Mouse (Mus musculus) Patski (cell line): ENCODE measurements around the gene Ing1. TPM values are rescaled to one million over a fixed set of nuclear protein-coding genes. Genes with fewer than 3 reads are reported as not detected.

Experiments used
- ATAC-seq: fragments of 100-300 bp; one replicate; pipeline ENCODE4 v1.8.0; 2021
- CTCF ChIA-PET: fragments of 350-600 bp; sonication (Branson Sonifier 250); formaldehyde crosslinking; loops from one replicate; lab custom pipeline; 2022; ENCODE audit warnings: inconsistent platforms; lab: Charles Lee
- POLR2A ChIA-PET: fragments of 350-600 bp; sonication (Branson Sonifier 250); formaldehyde crosslinking; loops from one replicate; lab custom pipeline; 2022; ENCODE audit warnings: antibody characterized with exemption, inconsistent platforms; lab: Charles Lee
- DNase-seq: peaks from one replicate; pipeline ENCODE4 v3.0.0-alpha.2; 2011; ENCODE audit warnings: low read depth, low spot score
- H3K27me3 ChIP-seq: fragments of 371-371 bp; one replicate; pipeline ENCODE4 v1.5.1; 2021
- CTCF ChIP-seq: fragments of 100-300 bp; IDR thresholded peaks from one replicate; pipeline ENCODE4 v1.5.1; 2021
- in situ Hi-C: fragments of 300-500 bp; cut with MboI; formaldehyde crosslinking; loops from 3 replicates; pipeline ENCODE4 v1.11.1; 2018; ENCODE audit warnings: low pct_unique_long_range_greater_than_20kb, mixed read lengths
- polyA plus RNA-seq: library from polyadenylated mRNA; unstranded; gene quantifications from one replicate; pipeline ENCODE4 v1.2.3, GENCODE M21; 2021

The Ing1 gene
- 71.3 TPM for polyA plus RNA-seq

DNA sequence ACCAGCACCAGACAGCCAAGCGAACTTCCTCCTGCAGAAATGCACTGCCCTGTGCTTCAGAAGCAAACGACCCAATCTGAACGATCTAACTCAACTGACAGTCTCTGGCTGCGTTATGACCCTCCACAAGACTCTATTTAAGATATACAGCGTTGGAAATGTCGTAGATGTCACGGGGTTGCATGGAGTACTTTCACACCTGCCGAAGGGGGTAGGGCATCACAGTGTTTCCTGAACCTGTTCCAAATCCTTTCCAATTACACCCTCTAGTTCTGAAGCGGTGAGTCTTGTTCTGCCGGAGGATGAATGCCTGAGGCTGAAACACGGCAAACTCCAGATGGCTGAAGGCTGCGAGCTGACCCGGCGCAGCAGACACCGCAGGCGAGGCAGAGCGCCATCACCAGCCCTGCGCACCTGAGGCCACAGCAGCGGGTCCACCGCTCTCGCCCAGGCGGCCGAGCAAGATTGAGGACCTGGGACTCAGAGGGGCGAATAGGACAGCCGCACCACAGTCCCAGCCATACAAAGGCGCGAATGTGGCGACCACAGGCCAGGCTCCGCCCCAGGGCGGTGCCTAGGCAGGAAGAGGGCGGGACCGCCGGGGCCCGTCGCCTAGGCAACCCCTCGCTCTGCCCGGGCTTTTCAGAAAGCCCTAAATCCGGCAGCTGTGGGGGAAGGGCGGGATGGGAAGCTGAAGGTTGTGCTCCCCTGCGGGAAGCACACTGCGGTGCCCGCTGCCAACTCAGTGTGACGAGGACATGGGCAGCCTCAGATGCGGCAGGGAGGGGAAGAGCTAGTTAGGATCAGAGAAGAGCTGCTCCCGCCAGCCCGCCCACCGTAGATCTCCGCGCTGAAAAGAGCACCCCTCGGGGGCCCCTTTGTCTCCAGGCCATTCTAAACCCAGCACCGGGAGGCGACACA, at the start of gene Ing1:
Gene Ing1 (plus strand): TSS at position 773 of the 921 bp plus-strand sequence.
- CTCF ChIA-PET: interaction anchor here (1.5 kb wide), 1 partner anchor 47 kb away, joined by 4 read pairs; no protein-coding TSS in a partner anchor
- in situ Hi-C loops: loop anchor here (5.0 kb wide), 1 partner anchor 142 kb away; no protein-coding TSS in a partner anchor
- peak; percentile 53 for ATAC-seq

DNA sequence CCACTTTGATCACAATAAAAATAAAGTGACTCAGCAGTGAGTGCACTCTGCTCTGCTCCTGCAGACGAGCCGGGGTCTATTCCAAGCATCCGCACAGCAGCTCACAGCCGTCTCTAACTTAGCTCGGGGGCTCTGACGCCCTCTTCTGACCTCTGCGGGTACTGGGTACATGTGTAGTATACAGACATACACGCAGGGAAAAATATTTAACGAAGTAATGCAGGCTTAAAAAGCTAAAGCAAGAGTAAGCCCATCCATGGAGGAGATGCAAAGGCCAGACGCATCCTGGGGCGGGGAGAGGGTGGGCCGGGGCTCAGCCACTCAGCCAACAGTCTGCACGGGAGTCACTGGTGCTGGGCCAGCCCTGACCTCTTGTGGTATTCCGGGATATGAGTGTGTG, 49.3 kb upstream of the Ing1 start:
- no peak for ATAC-seq
- TF ChIP-seq CTCF: no peak
- ChIA-PET POLR2A (no interaction called here), CTCF (interaction anchor here (1.0 to 2.3 kb wide), 10 partner anchors 10 to 200 kb away, joined by 3 to 7 read pairs (median 3); no protein-coding TSS in a partner anchor)
- in situ Hi-C loops: loop anchor here (5.0 kb wide), 1 partner anchor 111 kb away; no protein-coding TSS in a partner anchor
- no peaks in the 10 kb centered on the region for H3K27me3 ChIP-seq
- DNase-seq: no peak

More for the DNA sequence above, at the start of gene Ing1:
- no peak for TF ChIP-seq CTCF
- no peak for DNase-seq
- no peaks in the 10 kb centered on the region for H3K27me3 ChIP-seq
- POLR2A ChIA-PET: no interaction called here

DNA sequence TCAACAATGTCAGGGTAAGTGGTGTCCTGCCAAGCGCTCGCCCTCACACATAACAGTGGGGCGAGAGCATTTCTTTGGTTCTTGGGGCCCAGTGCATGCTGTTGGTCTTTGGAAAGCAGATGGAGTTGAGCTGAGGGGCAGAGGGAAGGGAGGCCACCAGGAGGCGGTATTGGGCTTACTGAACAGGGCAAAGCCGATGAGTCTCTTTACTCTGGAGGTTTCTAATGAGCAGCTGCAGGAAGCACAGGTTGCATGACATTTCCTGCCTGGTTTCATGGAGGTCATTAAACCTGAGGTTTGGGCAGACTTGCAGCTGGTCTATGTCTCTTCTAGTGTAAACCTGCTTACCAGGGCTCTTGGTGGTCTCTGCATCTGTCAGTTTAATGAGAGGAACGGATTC, 48.6 kb upstream of the Ing1 start:
- CTCF ChIA-PET: interaction anchor here (0.7 to 2.3 kb wide), 12 partner anchors 11 to 200 kb away, joined by 3 to 7 read pairs (median 3); no protein-coding TSS in a partner anchor
- TF ChIP-seq CTCF: no peak
- DNase-seq: no peak
- no peak for ATAC-seq
- in situ Hi-C loops: loop anchor here (5.0 kb wide), 1 partner anchor 110 kb away; no protein-coding TSS in a partner anchor
- H3K27me3 ChIP-seq: no peaks in the 10 kb centered on the region
- POLR2A ChIA-PET: no interaction called here

DNA sequence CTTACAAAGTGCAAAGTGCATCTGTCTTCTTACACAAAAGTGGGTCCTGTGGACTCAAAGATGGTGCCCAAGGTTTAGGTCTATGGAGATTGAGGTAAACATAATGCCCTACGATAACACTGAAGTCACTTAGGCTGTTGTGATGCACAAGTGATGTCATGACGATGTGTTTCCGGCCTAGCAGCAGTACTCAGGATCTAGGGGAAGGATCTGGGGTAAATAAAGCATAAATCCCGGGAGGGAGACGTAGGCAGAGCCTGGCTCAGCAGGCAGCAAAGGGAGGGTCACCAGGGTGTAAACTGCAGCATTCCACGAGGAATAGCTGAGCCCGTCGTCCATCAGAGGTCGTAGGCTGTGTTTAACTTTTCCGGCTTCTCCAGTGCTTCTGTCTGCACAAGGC, 46.5 kb upstream of the Ing1 start:
- DNase-seq: no peak
- CTCF ChIA-PET: no interaction called here
- in situ Hi-C loops: loop anchor here (5.0 kb wide), 1 partner anchor 108 kb away; no protein-coding TSS in a partner anchor

DNA sequence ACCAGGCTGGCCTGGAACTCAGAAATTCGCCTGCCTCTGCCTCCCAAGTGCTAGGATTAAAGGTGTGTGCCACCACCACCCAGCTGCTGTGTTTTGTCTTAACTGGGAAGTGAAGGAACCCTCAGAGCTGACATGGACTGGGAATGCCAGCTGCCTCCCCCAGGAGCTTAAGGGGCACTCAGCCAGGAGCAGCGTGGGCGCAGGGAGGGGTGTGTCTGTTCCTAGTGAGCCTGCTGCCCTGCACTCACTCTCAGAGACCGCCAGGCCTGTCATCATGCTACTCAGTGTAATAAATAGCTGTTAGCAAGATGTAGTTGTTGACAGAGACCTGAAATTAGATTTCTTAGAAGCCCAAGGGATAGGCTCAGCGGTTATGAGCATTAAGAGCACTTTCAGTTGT, 44.4 kb upstream of the Ing1 start:
- in situ Hi-C loops: no loop called here
- ChIA-PET CTCF (no interaction called here), POLR2A (no interaction called here)
- ATAC-seq (no peak), DNase-seq (no peak)
- H3K27me3 ChIP-seq: no peaks in the 10 kb centered on the region
- TF ChIP-seq CTCF: no peak

More for the DNA sequence above, 46.5 kb upstream of the Ing1 start:
- no peak for ATAC-seq
- POLR2A ChIA-PET: no interaction called here
- no peak for TF ChIP-seq CTCF
- no peaks in the 10 kb centered on the region for H3K27me3 ChIP-seq

DNA sequence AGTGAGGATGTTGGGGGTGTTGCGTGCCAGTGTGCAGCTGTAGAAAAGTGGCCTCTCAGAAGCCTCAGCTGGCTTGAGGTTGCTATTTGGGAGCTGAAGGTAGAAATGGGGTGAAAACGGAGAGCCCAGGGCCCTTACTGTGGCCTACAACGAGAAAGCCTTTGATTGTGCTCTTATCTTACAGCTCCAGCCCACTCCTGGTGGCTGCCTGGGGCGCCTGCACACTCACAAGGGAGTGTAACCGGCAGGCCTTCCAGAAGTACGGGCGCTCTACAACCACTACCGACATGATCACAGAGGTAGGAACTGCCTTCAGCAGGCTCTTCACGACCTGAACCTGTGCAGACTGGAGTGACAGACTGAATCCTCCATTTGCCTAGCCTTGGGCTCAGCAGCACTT, 42.7 kb upstream of the Ing1 start:
- CTCF ChIA-PET: no interaction called here
- DNase-seq (no peak), ATAC-seq (no peak)
- no peak for TF ChIP-seq CTCF
- in situ Hi-C loops: no loop called here
- H3K27me3 ChIP-seq: no peaks in the 10 kb centered on the region
- POLR2A ChIA-PET: no interaction called here

DNA sequence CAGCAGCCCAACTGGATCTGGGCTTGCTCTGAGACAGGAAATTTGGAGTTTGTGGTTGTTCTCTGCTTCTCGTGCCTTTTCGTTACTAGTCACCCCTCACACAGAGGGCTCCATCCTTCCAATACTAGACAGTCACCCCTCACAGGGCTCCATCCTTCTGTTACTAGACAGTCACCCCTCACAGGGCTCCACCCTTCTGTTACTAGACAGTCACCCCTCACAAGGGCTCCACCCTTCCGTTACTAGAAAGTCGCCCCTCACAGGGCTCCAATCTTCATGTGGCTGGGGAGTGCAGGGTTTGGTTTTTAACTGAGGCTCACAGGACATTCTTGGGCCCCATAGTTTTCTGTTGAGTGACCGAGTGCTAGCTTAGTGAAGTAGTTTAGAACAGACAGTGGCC, 42.1 kb upstream of the Ing1 start:
- H3K27me3 ChIP-seq: no peaks in the 10 kb centered on the region
- ChIA-PET POLR2A (no interaction called here), CTCF (no interaction called here)
- DNase-seq (no peak), ATAC-seq (no peak)
- no peak for TF ChIP-seq CTCF
- in situ Hi-C loops: no loop called here

DNA sequence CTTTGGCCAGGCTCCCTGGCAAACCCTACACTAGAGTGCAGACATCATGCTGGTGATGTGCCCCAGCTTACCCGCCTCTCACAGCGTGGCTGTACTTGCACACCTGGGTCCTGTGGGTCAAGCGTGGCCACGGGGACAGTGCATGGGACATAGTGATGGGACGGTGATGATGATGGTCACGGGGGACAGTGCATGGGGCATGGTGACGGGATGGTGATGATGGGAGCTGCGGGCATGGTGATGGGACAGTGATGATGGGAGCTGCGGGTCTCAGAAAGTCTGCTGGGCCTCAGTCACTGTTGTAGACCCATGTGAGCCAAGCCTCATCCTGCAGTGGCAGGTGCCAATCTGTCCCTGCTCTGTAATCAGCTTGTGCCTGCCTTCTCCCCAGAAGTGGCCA, 39.1 kb upstream of the Ing1 start:
- H3K27me3 ChIP-seq: no peaks in the 10 kb centered on the region
- POLR2A ChIA-PET: no interaction called here
- ATAC-seq (no peak), DNase-seq (no peak)
- in situ Hi-C loops: no loop called here
- no peak for TF ChIP-seq CTCF
- CTCF ChIA-PET: interaction anchor here (1.3 kb wide), 1 partner anchor 96 kb away, joined by 3 read pairs; no protein-coding TSS in a partner anchor

DNA sequence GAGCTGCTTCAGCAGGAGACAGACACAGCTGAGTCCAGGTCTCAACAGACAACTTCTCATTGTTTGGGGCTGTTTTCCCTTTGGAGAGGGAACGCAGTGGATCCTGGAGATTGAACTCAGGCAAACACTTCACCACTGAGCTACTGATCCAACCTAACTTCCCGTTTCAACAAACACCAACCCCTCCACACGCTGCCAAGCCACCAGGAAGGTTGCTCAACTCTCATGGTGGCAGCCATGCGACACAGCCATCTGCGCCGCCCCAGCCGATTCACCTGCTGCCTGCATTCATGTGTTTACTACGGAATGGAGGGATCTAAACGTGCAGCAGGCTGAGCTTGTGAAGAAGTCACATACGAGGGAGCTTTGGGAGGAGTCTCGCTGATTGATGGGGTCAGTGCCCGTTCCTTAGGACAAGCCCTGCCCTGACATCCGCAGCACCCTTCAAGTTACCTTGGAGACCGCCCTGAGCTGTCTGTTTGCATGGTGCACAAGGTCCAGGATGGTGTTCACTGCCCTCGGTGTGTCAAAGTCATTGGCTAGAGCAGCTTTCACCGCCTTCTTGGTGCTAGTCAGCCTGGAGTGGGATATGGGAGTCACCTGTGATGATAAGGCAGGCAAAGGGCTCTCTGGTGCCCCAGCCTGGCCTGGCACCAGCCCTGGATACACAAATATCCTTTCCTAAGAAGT, 37.9 kb upstream of the Ing1 start:
- ATAC-seq: no peak
- ChIA-PET CTCF (interaction anchor here (1.5 kb wide), 1 partner anchor 85 kb away, joined by 3 read pairs; no protein-coding TSS in a partner anchor), POLR2A (no interaction called here)
- no peak for DNase-seq
- no peak for TF ChIP-seq CTCF
- in situ Hi-C loops: no loop called here
- H3K27me3 ChIP-seq: no peaks in the 10 kb centered on the region

DNA sequence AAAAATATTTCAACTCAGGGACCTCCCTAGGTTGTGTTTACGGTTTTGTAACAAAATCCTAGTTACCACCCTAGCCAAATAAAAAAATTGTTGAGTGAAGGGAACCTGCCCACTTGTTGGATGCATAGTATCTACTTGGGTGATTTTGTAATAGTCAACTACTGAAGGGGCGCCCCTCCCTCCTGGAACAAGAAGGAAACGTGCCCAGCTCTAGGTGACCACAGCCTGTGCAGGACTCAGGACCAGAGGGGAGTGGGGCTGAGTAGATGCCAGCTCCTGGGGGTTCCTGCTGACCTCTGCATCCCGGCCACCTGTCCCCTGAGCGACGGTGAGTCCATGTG, 37.3 kb upstream of the Ing1 start:
- in situ Hi-C loops: no loop called here
- ChIA-PET CTCF (interaction anchor here (1.5 kb wide), 1 partner anchor 84 kb away, joined by 3 read pairs; no protein-coding TSS in a partner anchor), POLR2A (no interaction called here)
- ATAC-seq: no peak
- TF ChIP-seq CTCF: no peak
- DNase-seq: no peak
- H3K27me3 ChIP-seq: no peaks in the 10 kb centered on the region
